Mouse (Mus musculus) right cerebral cortex, postnatal 14 days (tissue): ENCODE measurements at regions not wholly inside any gene's neighbourhood (a gene's known extent, or its start where the extent isn't known, plus 50 kb on each side); places are given as distances from the start of the nearest gene placed in this dataset.

Experiments
- DNase-seq: peaks from one replicate; pipeline ENCODE4 v3.0.0; 2022

- no peak for DNase-seq
Observed at GRCm38 (mm10) chr2:9267675-9268074, 613.4 kb upstream of the 4930412O13Rik start.

- DNase-seq = no peak
Observed at GRCm38 (mm10) chr2:9283441-9283840, 597.6 kb upstream of the 4930412O13Rik start.

GRCm38 (mm10) chr2:9285800-9286199, 595.3 kb upstream of the 4930412O13Rik start:
- DNase-seq = no peak

GRCm38 (mm10) chr2:9287077-9287476, 594.0 kb upstream of the 4930412O13Rik start:
- DNase-seq = no peak

- DNase-seq = no peak
Observed at GRCm38 (mm10) chr2:9287623-9288022, 593.4 kb upstream of the 4930412O13Rik start.

- DNase-seq = peak; percentile 11
Observed at GRCm38 (mm10) chr2:9331630-9332352, 549.3 kb upstream of the 4930412O13Rik start.

- DNase-seq = no peak
Observed at GRCm38 (mm10) chr2:9348982-9349381, 532.1 kb upstream of the 4930412O13Rik start.

GRCm38 (mm10) chr2:9349994-9350393, 531.1 kb upstream of the 4930412O13Rik start:
- DNase-seq = no peak

GRCm38 (mm10) chr2:9352190-9352589, 528.9 kb upstream of the 4930412O13Rik start:
- DNase-seq = no peak

- no peak for DNase-seq
Observed at GRCm38 (mm10) chr2:9360020-9360419, 521.0 kb upstream of the 4930412O13Rik start.

- no peak for DNase-seq
Observed at GRCm38 (mm10) chr2:9367801-9368584, 513.1 kb upstream of the 4930412O13Rik start.

- no peak for DNase-seq
Observed at GRCm38 (mm10) chr2:9369572-9369971, 511.5 kb upstream of the 4930412O13Rik start.

GRCm38 (mm10) chr2:9386566-9386965, 494.5 kb upstream of the 4930412O13Rik start:
- no peak for DNase-seq

GRCm38 (mm10) chr2:9388058-9388457, 493.0 kb upstream of the 4930412O13Rik start:
- no peak for DNase-seq

GRCm38 (mm10) chr2:9395379-9395999, 485.6 kb upstream of the 4930412O13Rik start:
- no peak for DNase-seq

GRCm38 (mm10) chr2:9401461-9401860, 479.6 kb upstream of the 4930412O13Rik start:
- DNase-seq = no peak

GRCm38 (mm10) chr2:9402281-9402680, 478.8 kb upstream of the 4930412O13Rik start:
- no peak for DNase-seq

- DNase-seq = no peak
Observed at GRCm38 (mm10) chr2:9409075-9409474, 472.0 kb upstream of the 4930412O13Rik start.

GRCm38 (mm10) chr2:9422686-9423085, 458.4 kb upstream of the 4930412O13Rik start:
- no peak for DNase-seq

- DNase-seq = no peak
Observed at GRCm38 (mm10) chr2:9423534-9423933, 457.5 kb upstream of the 4930412O13Rik start.

GRCm38 (mm10) chr2:9433110-9433940, 447.7 kb upstream of the 4930412O13Rik start:
- DNase-seq = peak; percentile 5

GRCm38 (mm10) chr2:9435155-9435872, 445.7 kb upstream of the 4930412O13Rik start:
- no peak for DNase-seq
